Mouse (Mus musculus) neural tube, embryonic 12.5 days (tissue): ENCODE measurements around the gene Map7. TPM values are rescaled to one million over a fixed set of nuclear protein-coding genes. Genes with fewer than 3 reads are reported as not detected.

Experiments used
- ATAC-seq: fragments of 200-750 bp; cut with Nextera tagmentation; 2 replicates; pipeline ENCODE4 v1.8.0; 2017; ENCODE audit warnings: low read depth, mild to moderate bottlenecking, moderate TSS enrichment, moderate library complexity; ENCODE audit not compliant: low FRiP score
- H3K27ac ChIP-seq: fragments of 300-500 bp; sonication (generic); 2 replicates; pipeline ENCODE4 v1.5.1; 2016
- H3K27me3 ChIP-seq: fragments of 300-500 bp; sonication (generic); replicated peaks from 2 replicates; pipeline ENCODE4 v1.6.1; 2016; ENCODE audit warnings: mild to moderate bottlenecking
- H3K36me3 ChIP-seq: fragments of 300-500 bp; sonication (generic); 2 replicates; pipeline ENCODE4 v1.6.1; 2016; ENCODE audit warnings: mild to moderate bottlenecking
- H3K4me1 ChIP-seq: fragments of 300-500 bp; sonication (generic); 2 replicates; pipeline ENCODE4 v1.6.1; 2016
- H3K4me2 ChIP-seq: fragments of 300-500 bp; sonication (generic); replicated peaks from 2 replicates; pipeline ENCODE4 v1.6.1; 2016; ENCODE audit warnings: mild to moderate bottlenecking
- H3K4me3 ChIP-seq: fragments of 300-500 bp; sonication (generic); 2 replicates; pipeline ENCODE4 v1.5.1; 2016
- H3K9ac ChIP-seq: fragments of 300-500 bp; sonication (generic); 2 replicates; pipeline ENCODE4 v1.6.1; 2016; ENCODE audit warnings: mild to moderate bottlenecking
- H3K9me3 ChIP-seq: fragments of 300-500 bp; sonication (generic); 2 replicates; pipeline ENCODE4 v1.6.1; 2016; ENCODE audit warnings: mild to moderate bottlenecking
- WGBS: fragments of 180-500 bp; shearing (Covaris S2); methylation state at CpG from one replicate; pipeline ENCODE4 v1.1.7; 2016; 5-methylcytosine and 5-hydroxymethylcytosine counted together
- polyA plus RNA-seq: library from polyadenylated mRNA; unstranded; fragments of >200 nt; fragmentation: Nextera tagmentation; extraction: Ambion mirVana; gene quantifications from 2 replicates; pipeline ENCODE4 v1.2.1, GENCODE M21; 2016

Gene Map7
- polyA plus RNA-seq, 1 experiment from 2014 or later, result 9.3 TPM

DNA sequence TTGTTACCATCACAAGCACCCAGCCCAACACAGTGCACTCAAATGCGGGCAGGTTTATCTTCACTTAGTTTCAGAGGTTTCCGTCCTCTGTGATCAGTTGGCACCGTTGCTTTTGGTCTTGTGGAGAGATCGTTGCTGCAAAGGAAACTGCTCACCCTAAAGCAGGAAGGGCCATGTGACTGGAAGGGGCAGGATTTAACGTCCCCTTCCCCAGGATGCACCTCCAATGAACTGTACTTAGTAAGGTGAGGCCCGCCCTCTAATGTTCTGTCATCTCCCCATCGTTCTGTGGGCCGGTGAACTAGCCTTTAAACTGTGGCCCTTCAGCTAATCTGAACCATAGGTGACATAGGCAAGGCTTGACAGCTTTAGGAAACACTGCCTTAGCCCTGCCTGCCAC lies 71.3 kb downstream of the Map7 start:
- Histone ChIP-seq H3K9me3 (no peaks in the 10 kb centered on the region), H3K9ac (no peak overlapping the region), H3K4me2 (no peak overlapping the region), H3K27me3 (no peaks in the 10 kb centered on the region), H3K4me1 (no peaks in the 10 kb centered on the region), H3K4me3 (no peak overlapping the region), H3K27ac (no peak overlapping the region), H3K36me3 (no peaks in the 10 kb centered on the region)
- 88% methylated on average over 8 of the region's 8 CpGs for WGBS
- no peak for ATAC-seq

DNA sequence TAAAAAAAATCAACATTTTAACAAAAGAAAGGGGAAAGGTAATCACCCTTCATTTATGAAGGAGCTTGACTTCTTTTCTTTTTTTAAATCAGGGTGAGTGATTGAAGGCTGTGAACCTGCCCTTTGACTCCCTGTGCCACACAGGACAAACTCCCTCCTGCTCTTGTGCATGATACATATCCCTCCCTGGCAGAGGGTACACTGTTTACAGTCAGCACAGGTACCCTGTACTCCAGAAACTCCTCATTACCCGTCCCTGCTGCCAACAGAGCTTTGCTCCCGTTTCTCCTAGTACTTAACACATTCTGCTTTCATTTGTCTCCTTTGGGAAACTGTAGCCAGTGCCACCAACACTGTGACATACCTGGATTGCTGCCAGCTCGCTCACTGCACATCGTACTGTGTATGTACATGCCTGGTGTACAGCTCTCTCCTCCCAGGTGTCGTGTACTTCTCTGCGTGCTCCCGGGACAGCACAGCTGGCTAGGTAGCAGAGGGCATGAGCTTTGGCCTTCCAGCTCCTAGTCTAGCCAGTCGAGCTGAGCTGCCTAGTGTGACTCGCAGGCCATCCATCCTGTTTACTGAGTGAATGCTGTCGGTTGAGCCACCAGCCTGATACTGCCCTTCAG lies 72.3 kb downstream of the Map7 start:
- H3K36me3 ChIP-seq, result no peaks in the 10 kb centered on the region
- H3K9ac ChIP-seq, result no peak overlapping the region
- ATAC-seq, result no peak
- H3K4me3 ChIP-seq, result no peak overlapping the region
- H3K4me2 ChIP-seq, result no peak overlapping the region
- H3K27me3 ChIP-seq, result no peaks in the 10 kb centered on the region
- no peaks in the 10 kb centered on the region for H3K9me3 ChIP-seq
- no peak overlapping the region for H3K27ac ChIP-seq
- WGBS, result 75% methylated on average over 10 of the region's 10 CpGs
- H3K4me1 ChIP-seq, result no peaks in the 10 kb centered on the region

DNA sequence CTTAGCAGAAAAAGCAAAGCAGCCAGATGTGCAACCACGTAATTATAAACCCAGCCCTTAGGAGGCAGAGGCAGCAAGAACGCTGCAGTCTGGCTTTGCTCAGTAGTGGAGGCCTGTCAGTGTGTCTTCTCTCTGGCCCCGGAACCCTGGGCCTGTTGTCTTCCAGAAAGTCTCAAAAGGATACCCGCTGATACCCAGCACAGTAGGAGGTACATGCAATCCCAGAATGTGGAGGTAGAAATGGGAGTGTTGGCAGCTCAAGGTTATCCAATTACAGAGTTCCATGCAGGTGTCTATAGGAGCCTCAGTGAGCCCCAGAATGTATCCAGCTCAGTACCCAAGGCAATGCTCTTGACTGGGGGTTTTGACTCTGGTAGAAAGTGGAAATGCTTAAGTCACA lies 73.7 kb downstream of the Map7 start:
- H3K4me2 ChIP-seq, result no peak overlapping the region
- no peaks in the 10 kb centered on the region for H3K4me1 ChIP-seq
- H3K4me3 ChIP-seq, result no peak overlapping the region
- 85% methylated on average over 4 of the region's 4 CpGs for WGBS
- H3K27ac ChIP-seq, result no peak overlapping the region
- no peak for ATAC-seq
- H3K27me3 ChIP-seq, result no peaks in the 10 kb centered on the region
- no peaks in the 10 kb centered on the region for H3K9me3 ChIP-seq
- no peaks in the 10 kb centered on the region for H3K36me3 ChIP-seq
- H3K9ac ChIP-seq, result no peak overlapping the region

DNA sequence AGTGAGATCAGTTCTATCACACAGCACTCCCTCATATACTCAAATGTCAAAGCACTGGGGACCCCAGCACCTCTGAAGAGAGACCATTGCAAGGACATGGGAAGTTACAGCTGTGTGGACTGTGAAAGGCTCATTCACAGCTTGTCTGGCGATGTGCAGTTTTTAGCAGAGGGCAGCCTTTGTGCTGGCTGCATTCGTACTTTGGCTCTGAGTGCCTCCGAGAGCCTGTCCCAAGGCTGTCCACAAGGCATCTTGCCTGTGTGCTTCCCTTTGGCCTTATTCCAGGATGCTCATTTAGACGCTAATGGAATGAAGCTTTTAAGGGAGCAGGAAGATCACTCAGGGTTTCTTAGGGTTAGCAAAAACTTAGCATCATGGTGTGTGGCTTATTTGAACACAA lies 78.5 kb downstream of the Map7 start:
- no peaks in the 10 kb centered on the region for H3K27me3 ChIP-seq
- no peak for ATAC-seq
- no peaks in the 10 kb centered on the region for H3K9me3 ChIP-seq
- H3K9ac ChIP-seq, result no peak overlapping the region
- H3K27ac ChIP-seq, result no peak overlapping the region
- H3K4me2 ChIP-seq, result no peak overlapping the region
- WGBS, result 51% methylated on average over 4 of the region's 4 CpGs
- H3K4me3 ChIP-seq, result no peak overlapping the region
- no peaks in the 10 kb centered on the region for H3K36me3 ChIP-seq
- no peaks in the 10 kb centered on the region for H3K4me1 ChIP-seq

DNA sequence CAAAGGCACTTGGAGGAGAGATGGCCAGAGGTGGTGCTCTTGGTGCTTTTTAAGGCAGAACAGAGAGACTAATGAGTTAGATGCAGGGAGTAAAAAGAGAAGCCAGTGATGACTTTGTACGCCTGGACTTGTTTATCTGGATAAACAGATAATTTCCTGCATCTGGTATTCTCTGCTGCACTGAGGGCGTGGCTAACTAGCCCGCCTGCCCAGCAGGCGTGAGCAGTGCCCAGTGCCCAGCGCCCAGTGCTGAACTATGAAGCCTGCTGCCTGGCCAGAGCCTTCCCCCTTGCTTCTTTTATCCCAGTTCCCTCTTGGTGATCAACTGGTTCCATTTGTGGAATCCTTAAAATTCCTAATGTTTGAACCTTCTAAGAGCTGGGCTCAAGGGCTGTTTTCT lies 81.8 kb downstream of the Map7 start:
- Histone ChIP-seq H3K4me2 (no peak overlapping the region), H3K9ac (no peak overlapping the region), H3K27me3 (no peaks in the 10 kb centered on the region), H3K4me1 (no peaks in the 10 kb centered on the region), H3K9me3 (no peaks in the 10 kb centered on the region), H3K27ac (no peak overlapping the region), H3K4me3 (no peak overlapping the region), H3K36me3 (no peaks in the 10 kb centered on the region)
- 83% methylated on average over 5 of the region's 5 CpGs for WGBS
- ATAC-seq, result no peak

DNA sequence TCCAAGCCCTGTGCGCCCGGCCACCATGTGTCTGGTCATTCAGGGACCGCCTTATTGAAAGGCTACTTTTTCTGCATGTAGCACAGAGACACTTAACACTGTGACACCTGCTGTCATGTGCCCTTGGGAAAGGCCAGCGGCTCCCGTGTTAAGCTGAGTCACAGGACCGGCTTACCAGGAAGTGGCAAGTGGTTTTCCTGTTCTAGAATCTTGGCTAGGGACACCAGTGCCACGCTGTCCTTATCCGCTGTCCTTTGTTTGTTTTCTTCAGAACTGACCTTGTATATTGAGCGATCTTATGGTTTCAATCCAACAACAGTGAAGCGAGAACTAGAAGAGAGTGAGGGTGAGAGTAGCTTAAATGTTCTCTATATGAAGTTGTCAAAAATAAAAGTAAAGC lies 85.2 kb downstream of the Map7 start:
- no peak overlapping the region for H3K4me2 ChIP-seq
- no peak overlapping the region for H3K27ac ChIP-seq
- no peaks in the 10 kb centered on the region for H3K4me1 ChIP-seq
- no peak overlapping the region for H3K9ac ChIP-seq
- H3K36me3 ChIP-seq, result no peaks in the 10 kb centered on the region
- H3K9me3 ChIP-seq, result no peaks in the 10 kb centered on the region
- no peak overlapping the region for H3K4me3 ChIP-seq
- 91% methylated on average over 10 of the region's 10 CpGs for WGBS
- no peaks in the 10 kb centered on the region for H3K27me3 ChIP-seq
- ATAC-seq, result no peak

DNA sequence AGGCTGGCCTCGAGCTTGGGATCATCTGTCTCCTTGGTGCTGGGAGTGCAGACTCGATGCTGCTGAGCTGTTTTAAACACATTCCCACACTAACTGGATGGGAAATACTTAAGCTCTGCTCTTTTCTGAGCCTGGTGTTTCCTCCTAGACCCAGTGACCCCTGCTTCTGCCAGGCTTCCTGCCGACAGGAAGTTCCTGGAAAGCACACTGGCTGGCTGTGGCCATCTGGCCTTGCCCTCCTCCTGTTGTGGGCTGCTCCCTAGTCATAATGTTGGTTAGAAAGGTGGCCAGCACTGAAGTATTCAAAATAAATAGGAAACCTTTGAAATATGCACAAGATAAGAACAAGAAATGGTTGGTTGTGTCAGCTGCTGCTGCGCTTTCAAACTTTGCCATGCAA lies 86.2 kb downstream of the Map7 start:
- Histone ChIP-seq H3K27me3 (no peaks in the 10 kb centered on the region), H3K9ac (no peak overlapping the region), H3K4me1 (no peaks in the 10 kb centered on the region), H3K36me3 (no peaks in the 10 kb centered on the region), H3K4me2 (no peak overlapping the region), H3K27ac (no peak overlapping the region), H3K4me3 (no peak overlapping the region), H3K9me3 (no peaks in the 10 kb centered on the region)
- no peak for ATAC-seq
- WGBS, result 70% methylated on average over 4 of the region's 4 CpGs

DNA sequence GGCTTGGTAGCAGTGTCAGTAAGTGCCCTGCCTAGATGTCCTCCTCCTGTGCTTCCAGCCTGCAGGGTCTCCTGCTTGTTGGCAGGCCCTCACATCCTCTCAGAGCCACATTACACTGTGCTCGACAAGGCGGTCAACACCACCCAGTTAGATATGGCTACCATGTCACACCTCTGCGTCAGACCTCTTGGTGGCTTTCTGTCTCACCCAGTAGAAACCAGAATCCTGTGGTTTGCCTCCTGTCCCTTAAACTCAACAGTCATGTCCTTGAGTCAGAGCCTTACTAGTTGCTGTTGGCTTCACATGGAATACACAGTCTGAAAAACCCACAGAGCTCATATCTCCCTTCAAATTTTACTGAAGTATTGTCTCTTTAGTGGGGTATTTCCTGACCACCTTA lies 87.4 kb downstream of the Map7 start:
- no peak overlapping the region for H3K27ac ChIP-seq
- WGBS, result 85% methylated on average over 3 of the region's 3 CpGs
- H3K4me3 ChIP-seq, result no peak overlapping the region
- H3K9ac ChIP-seq, result no peak overlapping the region
- ATAC-seq, result no peak
- H3K4me1 ChIP-seq, result no peaks in the 10 kb centered on the region
- no peaks in the 10 kb centered on the region for H3K27me3 ChIP-seq
- no peak overlapping the region for H3K4me2 ChIP-seq
- H3K36me3 ChIP-seq, result no peaks in the 10 kb centered on the region
- no peaks in the 10 kb centered on the region for H3K9me3 ChIP-seq

DNA sequence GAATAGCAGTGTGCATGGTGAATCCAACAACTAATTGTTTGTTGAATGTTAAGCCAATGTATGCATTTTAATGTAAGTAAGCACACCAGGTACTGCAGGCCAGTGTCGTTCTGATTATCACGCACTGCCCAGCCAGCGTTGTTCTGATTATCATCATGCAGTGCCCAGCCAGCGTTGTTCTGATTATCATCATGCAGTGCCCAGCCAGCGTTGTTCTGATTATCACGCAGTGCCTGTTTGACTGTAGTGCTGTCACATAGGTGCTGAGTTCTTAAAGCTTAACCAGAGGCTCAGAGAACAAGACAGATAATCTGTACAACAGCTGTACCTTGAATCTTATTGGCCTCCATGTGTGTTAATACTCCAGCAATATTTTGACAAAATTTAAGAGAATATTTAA lies 88.0 kb downstream of the Map7 start:
- Histone ChIP-seq H3K4me3 (no peak overlapping the region), H3K36me3 (no peaks in the 10 kb centered on the region), H3K4me1 (no peaks in the 10 kb centered on the region), H3K27ac (no peak overlapping the region), H3K9me3 (no peaks in the 10 kb centered on the region), H3K4me2 (no peak overlapping the region), H3K9ac (no peak overlapping the region), H3K27me3 (no peaks in the 10 kb centered on the region)
- WGBS, result 92% methylated on average over 6 of the region's 6 CpGs
- ATAC-seq, result no peak

DNA sequence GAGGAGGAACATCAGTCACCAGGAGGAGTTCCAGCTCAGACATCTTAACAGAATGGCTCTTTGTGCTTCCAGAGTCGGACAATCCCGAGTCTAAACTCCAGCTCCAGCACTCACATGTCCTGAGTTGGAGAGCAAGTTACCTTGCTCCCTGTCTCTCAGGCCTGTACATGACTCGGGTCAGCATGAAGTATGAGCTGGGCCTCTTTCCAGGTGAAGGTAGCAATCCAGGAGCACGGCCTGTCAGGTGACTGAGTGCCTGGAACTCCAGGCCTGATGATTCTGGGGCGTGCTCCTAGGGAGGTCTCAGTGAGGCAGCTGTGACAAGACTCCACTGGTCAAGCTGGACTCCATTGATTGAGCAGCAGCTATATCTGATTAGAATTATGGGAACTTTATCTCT lies 90.0 kb downstream of the Map7 start:
- ATAC-seq, result no peak
- Histone ChIP-seq H3K36me3 (no peaks in the 10 kb centered on the region), H3K4me1 (no peaks in the 10 kb centered on the region), H3K4me3 (no peak overlapping the region), H3K9me3 (no peaks in the 10 kb centered on the region), H3K27ac (no peak overlapping the region), H3K4me2 (no peak overlapping the region), H3K27me3 (no peaks in the 10 kb centered on the region), H3K9ac (no peak overlapping the region)
- WGBS, result 81% methylated on average over 5 of the region's 5 CpGs

DNA sequence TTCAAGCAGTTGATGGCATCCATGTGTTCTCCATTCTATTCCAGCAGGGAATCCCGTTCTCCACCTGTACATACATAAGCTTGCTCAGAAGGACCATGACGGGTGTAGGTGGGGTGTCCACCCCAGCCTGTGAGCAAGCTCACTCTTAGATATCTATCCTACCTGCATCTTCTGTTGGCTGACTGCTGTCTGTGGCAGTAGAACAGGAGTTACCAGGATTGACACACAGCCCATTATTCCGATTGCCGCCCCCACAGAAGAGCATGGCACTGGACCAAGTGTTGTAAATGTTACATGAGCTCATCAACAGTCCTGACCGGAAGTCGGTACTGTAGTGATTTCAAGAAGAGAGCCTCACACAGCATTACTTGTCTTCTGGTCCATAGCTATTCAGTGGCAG lies 92.6 kb downstream of the Map7 start:
- Histone ChIP-seq H3K27ac (no peak overlapping the region), H3K36me3 (no peaks in the 10 kb centered on the region), H3K4me2 (no peak overlapping the region), H3K9me3 (no peaks in the 10 kb centered on the region), H3K4me1 (no peaks in the 10 kb centered on the region), H3K9ac (no peak overlapping the region), H3K27me3 (no peaks in the 10 kb centered on the region), H3K4me3 (no peak overlapping the region)
- ATAC-seq, result no peak
- WGBS, result 92% methylated on average over 6 of the region's 6 CpGs

DNA sequence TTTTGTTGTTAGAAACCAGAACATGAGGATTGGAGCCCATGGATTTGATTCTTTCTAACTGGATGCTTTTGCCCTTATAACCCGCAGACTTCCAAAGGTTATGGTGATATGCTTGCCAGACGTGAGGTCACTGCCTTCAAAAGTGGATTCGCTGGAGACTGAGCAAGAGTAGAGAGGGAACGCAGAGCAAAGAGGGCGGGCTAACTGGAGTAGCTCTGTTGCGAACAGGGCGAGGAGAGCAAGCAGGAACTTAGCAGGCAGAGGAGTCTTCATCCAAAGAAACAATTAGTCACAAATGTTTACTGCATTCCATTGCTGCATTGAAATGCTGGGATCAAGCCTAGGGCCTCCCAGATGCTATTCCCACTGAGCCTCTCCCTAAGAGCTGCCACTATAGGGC lies 95.0 kb downstream of the Map7 start:
- Histone ChIP-seq H3K9ac (no peak overlapping the region), H3K9me3 (no peaks in the 10 kb centered on the region), H3K4me3 (no peak overlapping the region), H3K4me1 (no peaks in the 10 kb centered on the region), H3K4me2 (no peak overlapping the region), H3K36me3 (no peaks in the 10 kb centered on the region), H3K27ac (no peak overlapping the region), H3K27me3 (no peaks in the 10 kb centered on the region)
- no peak for ATAC-seq
- 83% methylated on average over 7 of the region's 7 CpGs for WGBS

DNA sequence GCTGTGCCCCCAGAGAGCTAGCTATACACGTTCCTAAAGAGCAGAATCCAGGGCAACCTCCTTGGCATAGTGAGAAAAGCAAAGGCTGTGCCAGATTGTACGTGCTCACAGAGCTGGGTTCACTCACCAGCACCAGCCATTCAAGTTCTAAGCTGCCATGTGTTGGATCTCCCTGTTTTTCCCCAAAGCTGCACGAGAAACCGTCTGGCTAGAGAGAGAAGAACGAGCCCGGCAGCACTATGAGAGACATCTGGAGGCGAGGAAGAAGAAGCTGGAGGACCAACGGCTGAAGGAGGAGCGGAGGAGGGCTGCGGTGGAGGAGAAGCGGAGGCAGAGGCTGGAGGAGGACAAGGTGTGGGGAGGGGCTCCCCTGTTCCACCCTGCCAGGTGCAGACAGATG lies 96.8 kb downstream of the Map7 start:
- Histone ChIP-seq H3K4me3 (no peak overlapping the region), H3K27me3 (no peaks in the 10 kb centered on the region), H3K27ac (no peak overlapping the region), H3K9me3 (no peaks in the 10 kb centered on the region), H3K4me1 (no peaks in the 10 kb centered on the region), H3K4me2 (no peak overlapping the region), H3K9ac (no peak overlapping the region), H3K36me3 (no peaks in the 10 kb centered on the region)
- 92% methylated on average over 11 of the region's 11 CpGs for WGBS
- no peak for ATAC-seq
